Mouse (Mus musculus) Patski (cell line): ENCODE measurements around the gene Ormdl2. TPM values are rescaled to one million over a fixed set of nuclear protein-coding genes. Genes with fewer than 3 reads are reported as not detected.

Experiments
- ATAC-seq: fragments of 100-300 bp; one replicate; pipeline ENCODE4 v1.8.0; 2021
- CTCF ChIA-PET: fragments of 350-600 bp; sonication (Branson Sonifier 250); formaldehyde crosslinking; loops from one replicate; lab custom pipeline; 2022; ENCODE audit warnings: inconsistent platforms; lab: Charles Lee
- POLR2A ChIA-PET: fragments of 350-600 bp; sonication (Branson Sonifier 250); formaldehyde crosslinking; loops from one replicate; lab custom pipeline; 2022; ENCODE audit warnings: antibody characterized with exemption, inconsistent platforms; lab: Charles Lee
- DNase-seq: peaks from one replicate; pipeline ENCODE4 v3.0.0-alpha.2; 2011; ENCODE audit warnings: low read depth, low spot score
- H3K27me3 ChIP-seq: fragments of 371-371 bp; one replicate; pipeline ENCODE4 v1.5.1; 2021
- CTCF ChIP-seq: fragments of 100-300 bp; IDR thresholded peaks from one replicate; pipeline ENCODE4 v1.5.1; 2021
- in situ Hi-C: fragments of 300-500 bp; cut with MboI; formaldehyde crosslinking; loops from 3 replicates; pipeline ENCODE4 v1.11.1; 2018; ENCODE audit warnings: low pct_unique_long_range_greater_than_20kb, mixed read lengths
- polyA plus RNA-seq: library from polyadenylated mRNA; unstranded; gene quantifications from one replicate; pipeline ENCODE4 v1.2.3, GENCODE M21; 2021

The Ormdl2 gene
- 56.5 TPM for polyA plus RNA-seq

- ATAC-seq (peak; percentile 98), DNase-seq (peak; percentile 99)
- ChIA-PET CTCF (interaction anchor here (0.7 to 1.4 kb wide), 4 partner anchors 9 to 115 kb away, joined by 3 to 4 read pairs (median 3); no protein-coding TSS in a partner anchor), POLR2A (interaction anchor here (1.1 to 1.5 kb wide), 2 partner anchors 14 to 18 kb away, joined by 3 to 4 read pairs; partner anchors contain the start of gene Dnajc14)
- no peaks in the 10 kb centered on the region for H3K27me3 ChIP-seq
- in situ Hi-C loops, result no loop called here
- no peak for TF ChIP-seq CTCF
Measured at GRCm38 (mm10) chr10:128821358-128822056, at the start of gene Ormdl2. Ormdl2 (minus strand) TSS chr10:128821645.

GRCm38 (mm10) chr10:128870341-128870740 lies 48.9 kb upstream of the Ormdl2 start:
- no peak for TF ChIP-seq CTCF
- CTCF ChIA-PET, result interaction anchor here (1.1 to 2.0 kb wide), 3 partner anchors 10 to 39 kb away, joined by 4 to 5 read pairs (median 5); no protein-coding TSS in a partner anchor
- in situ Hi-C loops, result no loop called here
- POLR2A ChIA-PET, result interaction anchor here (0.7 kb wide), 1 partner anchor 20 kb away, joined by 4 read pairs; no protein-coding TSS in a partner anchor
- no peak for DNase-seq
- ATAC-seq, result no peak
- no peaks in the 10 kb centered on the region for H3K27me3 ChIP-seq

- in situ Hi-C loops, result no loop called here
- ChIA-PET POLR2A (interaction anchor here (0.5 kb wide), 1 partner anchor 111 kb away, joined by 4 read pairs; no protein-coding TSS in a partner anchor), CTCF (interaction anchor here (1.3 to 1.6 kb wide), 3 partner anchors 9 to 28 kb away, joined by 3 to 5 read pairs (median 4); no protein-coding TSS in a partner anchor)
- DNase-seq (no peak), ATAC-seq (no peak)
- no peaks in the 10 kb centered on the region for H3K27me3 ChIP-seq
- no peak for TF ChIP-seq CTCF
Measured at GRCm38 (mm10) chr10:128866518-128866917, 45.1 kb upstream of the Ormdl2 start.

- DNase-seq (no peak), ATAC-seq (no peak)
- H3K27me3 ChIP-seq, result no peaks in the 10 kb centered on the region
- ChIA-PET CTCF (interaction anchor here (1.0 to 1.6 kb wide), 4 partner anchors 10 to 29 kb away, joined by 3 to 5 read pairs (median 4); no protein-coding TSS in a partner anchor), POLR2A (no interaction called here)
- in situ Hi-C loops, result no loop called here
- TF ChIP-seq CTCF, result peak; percentile 58
Measured at GRCm38 (mm10) chr10:128866042-128866441, 44.6 kb upstream of the Ormdl2 start.

GRCm38 (mm10) chr10:128861176-128861575 lies 39.7 kb upstream of the Ormdl2 start:
- ATAC-seq (no peak), DNase-seq (no peak)
- in situ Hi-C loops, result no loop called here
- TF ChIP-seq CTCF, result no peak
- H3K27me3 ChIP-seq, result no peaks in the 10 kb centered on the region
- ChIA-PET CTCF (interaction anchor here (1.2 to 2.8 kb wide), 3 partner anchors 10 to 335 kb away, joined by 3 to 8 read pairs (median 4); partner anchors contain the start of gene Esyt1), POLR2A (no interaction called here)

DNA sequence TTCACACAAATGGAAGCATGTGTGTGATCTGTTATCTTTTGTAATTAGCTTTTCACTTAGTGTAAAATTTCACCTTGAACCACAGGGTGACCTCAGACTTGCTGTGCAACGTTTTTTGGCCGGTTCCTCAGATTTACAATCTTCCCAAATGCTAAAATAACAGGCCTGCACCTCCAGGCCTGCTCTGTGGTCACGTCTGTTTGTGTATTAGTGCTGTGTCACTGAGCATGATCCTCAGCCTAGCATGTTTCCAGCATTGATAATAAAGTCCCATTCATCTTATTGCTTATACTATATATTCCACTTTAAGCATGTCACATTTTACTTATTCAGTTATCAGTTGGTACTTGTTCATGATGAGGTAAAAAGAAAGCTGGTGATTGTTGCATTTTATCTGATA lies 28.9 kb upstream of the Ormdl2 start:
- no peaks in the 10 kb centered on the region for H3K27me3 ChIP-seq
- DNase-seq (no peak), ATAC-seq (no peak)
- no peak for TF ChIP-seq CTCF
- POLR2A ChIA-PET, result no interaction called here
- in situ Hi-C loops, result no loop called here
- CTCF ChIA-PET, result interaction anchor here (0.7 to 2.6 kb wide), 4 partner anchors 13 to 96 kb away, joined by 3 to 10 read pairs (median 3); no protein-coding TSS in a partner anchor

DNA sequence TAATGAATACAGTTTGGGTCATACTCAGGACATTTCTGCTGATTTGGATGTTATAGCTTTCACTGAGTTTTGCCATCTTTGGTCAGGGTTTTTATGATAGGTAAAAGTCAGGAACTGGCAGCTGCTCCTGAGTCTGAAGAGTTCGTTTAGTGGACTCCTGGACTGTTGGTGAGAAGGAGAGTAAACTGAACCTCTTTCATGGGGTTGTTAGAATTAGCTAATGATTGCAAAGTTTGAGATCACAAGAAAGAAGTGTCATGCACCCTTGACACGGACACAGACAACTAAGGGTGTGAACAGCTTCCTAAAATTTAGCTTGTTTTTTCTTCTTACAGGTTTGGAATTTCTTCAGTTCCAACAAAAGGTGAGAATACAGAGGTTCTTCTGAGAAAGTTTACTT lies 27.0 kb upstream of the Ormdl2 start:
- TF ChIP-seq CTCF, result no peak
- ATAC-seq (no peak), DNase-seq (no peak)

GRCm38 (mm10) chr10:128846664-128847063 lies 25.2 kb upstream of the Ormdl2 start:
- no peaks in the 10 kb centered on the region for H3K27me3 ChIP-seq
- DNase-seq (no peak), ATAC-seq (no peak)
- ChIA-PET CTCF (interaction anchor here (1.3 to 3.3 kb wide), 4 partner anchors 11 to 62 kb away, joined by 3 to 14 read pairs (median 4); no protein-coding TSS in a partner anchor), POLR2A (no interaction called here)
- TF ChIP-seq CTCF, result no peak
- in situ Hi-C loops, result loop anchor here (5.0 kb wide), 1 partner anchor 131 kb away; no protein-coding TSS in a partner anchor

More for the DNA sequence above, 27.0 kb upstream of the Ormdl2 start:
- no peaks in the 10 kb centered on the region for H3K27me3 ChIP-seq
- in situ Hi-C loops, result loop anchor here (5.0 kb wide), 1 partner anchor 129 kb away; no protein-coding TSS in a partner anchor
- CTCF ChIA-PET, result interaction anchor here (1.0 to 3.3 kb wide), 5 partner anchors 10 to 41 kb away, joined by 3 to 14 read pairs (median 8); no protein-coding TSS in a partner anchor
- POLR2A ChIA-PET, result no interaction called here

- H3K27me3 ChIP-seq, result no peaks in the 10 kb centered on the region
- in situ Hi-C loops, result loop anchor here (5.0 kb wide), 1 partner anchor 132 kb away; no protein-coding TSS in a partner anchor
- DNase-seq (no peak), ATAC-seq (no peak)
- CTCF ChIA-PET, result interaction anchor here (1.0 to 1.8 kb wide), 4 partner anchors 8 to 86 kb away, joined by 3 to 7 read pairs (median 4); partner anchors contain the start of gene Bloc1s1
- POLR2A ChIA-PET, result no interaction called here
- peak; percentile 58 for TF ChIP-seq CTCF
Measured at GRCm38 (mm10) chr10:128845516-128845915, 24.1 kb upstream of the Ormdl2 start.

- CTCF ChIA-PET, result interaction anchor here (0.7 to 2.6 kb wide), 5 partner anchors 11 to 103 kb away, joined by 3 to 9 read pairs (median 3); no protein-coding TSS in a partner anchor
- in situ Hi-C loops, result loop anchor here (5.0 kb wide), 1 partner anchor 54 kb away; no protein-coding TSS in a partner anchor
- no peak for ATAC-seq
Measured at GRCm38 (mm10) chr10:128843260-128843659, 21.8 kb upstream of the Ormdl2 start.

More at GRCm38 (mm10) chr10:128843260-128843659, 21.8 kb upstream of the Ormdl2 start:
- POLR2A ChIA-PET, result no interaction called here
- no peaks in the 10 kb centered on the region for H3K27me3 ChIP-seq
- no peak for TF ChIP-seq CTCF
- no peak for DNase-seq
